Mouse (Mus musculus) liver (tissue): ENCODE measurements around the gene Ihh.

ENCODE experiments used
- DNase-seq: peaks from one replicate; pipeline ENCODE4 v3.0.0-alpha.2; 2020; ENCODE audit warnings: mixed read lengths

Gene Ihh

DNA sequence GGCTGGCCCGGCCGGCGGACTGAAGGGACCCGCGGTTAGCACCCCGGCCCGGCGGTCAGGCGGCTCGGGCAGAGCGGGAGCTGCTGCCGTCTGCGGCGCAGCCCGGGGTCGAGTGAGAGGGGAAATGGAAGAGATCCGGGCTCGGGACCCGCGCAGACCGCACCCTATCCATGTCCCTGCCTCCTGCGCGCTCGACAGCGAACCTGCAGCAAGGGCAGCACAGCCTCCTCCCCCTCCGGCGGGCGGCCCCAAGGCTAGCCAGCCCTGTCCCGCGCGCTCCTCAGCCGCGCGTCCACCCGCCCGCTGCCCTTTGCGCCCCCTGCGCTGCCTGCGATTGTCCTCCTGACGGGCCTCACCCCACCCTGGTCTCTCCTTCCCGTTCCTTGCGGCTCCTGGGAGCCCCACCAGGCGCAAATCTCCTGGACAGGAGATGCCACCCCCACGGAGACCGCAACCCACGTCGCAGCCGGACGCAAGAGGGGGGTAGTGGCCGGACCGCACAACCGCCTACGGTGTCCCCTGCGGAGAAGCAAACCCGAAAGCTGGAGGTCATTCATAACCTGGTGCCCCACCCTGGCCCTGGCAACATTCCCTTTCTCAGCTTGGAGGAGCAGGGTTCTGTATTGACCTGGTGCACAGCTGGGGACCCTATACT is at the start of gene Ihh:
Gene Ihh (minus strand): TSS at position 117 of the 655 bp plus-strand sequence.
- peak; percentile 64 for DNase-seq

DNA sequence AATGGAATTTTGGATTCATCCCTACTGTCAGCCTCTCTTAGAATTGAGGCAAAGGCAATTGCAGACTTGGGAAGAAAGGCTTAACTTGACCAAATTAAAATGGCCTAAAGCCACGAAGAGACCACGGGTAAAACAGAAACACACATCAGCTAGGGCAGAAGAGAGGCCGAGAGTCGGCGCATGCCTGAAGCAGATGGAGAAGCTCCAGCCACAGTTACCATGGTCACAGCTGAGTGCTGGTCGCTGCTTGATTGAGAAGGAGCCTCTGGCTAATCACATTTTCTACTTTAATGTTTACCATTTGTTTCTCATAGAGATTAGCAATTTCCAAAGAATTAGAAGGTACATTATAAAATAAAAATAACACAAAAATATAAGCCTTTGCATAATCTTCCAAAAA is 49.7 kb upstream of the Ihh start:
- no peak for DNase-seq

DNA sequence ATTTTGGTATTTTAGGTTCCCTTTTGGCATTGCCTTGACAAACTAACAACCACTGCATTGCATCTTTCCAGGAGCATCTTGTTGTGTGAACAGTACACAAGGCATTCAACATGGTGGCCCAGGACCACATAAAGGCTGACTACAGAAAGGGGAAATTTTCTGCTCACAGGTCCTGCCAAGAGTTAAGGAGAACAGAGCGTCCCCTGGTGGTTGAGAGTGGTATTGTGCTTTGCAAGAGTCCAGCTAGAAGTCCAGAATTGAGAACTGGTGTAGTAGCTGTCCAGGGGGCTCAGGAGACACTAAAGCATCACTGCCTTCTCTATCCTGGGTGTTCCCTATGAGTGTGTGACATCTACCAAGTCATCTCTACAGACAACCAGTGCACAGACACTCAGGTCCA is 49.0 kb upstream of the Ihh start:
- peak; percentile 60 for DNase-seq

DNA sequence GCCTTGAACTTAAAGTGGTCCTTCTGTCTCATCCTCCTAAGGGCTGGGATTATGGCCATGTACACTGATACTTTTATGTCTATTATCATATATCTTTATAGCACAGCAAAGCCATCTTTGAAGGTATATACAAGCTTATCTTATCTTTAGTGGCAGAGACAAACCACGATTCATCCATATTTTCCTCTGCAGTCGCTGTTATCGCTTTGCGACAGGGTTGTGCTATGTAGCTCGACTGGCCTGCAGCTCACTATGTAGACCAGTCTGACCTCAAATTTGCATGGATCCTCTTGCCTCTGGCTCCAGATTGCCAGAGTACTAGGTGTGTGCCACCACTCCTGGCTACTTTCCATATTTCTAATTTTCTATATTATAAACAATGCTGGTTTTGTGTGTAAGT is 47.7 kb upstream of the Ihh start:
- no peak for DNase-seq

DNA sequence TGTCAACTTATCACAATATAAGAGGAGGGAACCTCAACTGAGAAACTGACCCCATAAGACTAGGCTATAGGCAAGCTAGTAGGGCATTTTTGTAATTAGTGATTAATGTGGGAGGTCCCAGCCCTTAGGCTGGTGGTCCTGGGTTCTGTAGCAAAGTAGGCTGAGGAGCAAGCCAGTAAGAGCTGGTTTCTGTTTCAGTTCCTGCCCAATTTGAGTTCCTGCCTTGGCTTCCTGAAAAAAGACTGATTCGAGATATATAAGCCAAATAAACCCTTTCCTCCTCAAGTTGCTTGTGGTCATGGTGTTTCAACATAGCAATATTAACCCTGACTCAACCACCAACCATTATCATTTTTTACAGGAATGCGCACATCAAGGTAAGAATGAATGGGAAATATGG is 45.8 kb upstream of the Ihh start:
- no peak for DNase-seq

DNA sequence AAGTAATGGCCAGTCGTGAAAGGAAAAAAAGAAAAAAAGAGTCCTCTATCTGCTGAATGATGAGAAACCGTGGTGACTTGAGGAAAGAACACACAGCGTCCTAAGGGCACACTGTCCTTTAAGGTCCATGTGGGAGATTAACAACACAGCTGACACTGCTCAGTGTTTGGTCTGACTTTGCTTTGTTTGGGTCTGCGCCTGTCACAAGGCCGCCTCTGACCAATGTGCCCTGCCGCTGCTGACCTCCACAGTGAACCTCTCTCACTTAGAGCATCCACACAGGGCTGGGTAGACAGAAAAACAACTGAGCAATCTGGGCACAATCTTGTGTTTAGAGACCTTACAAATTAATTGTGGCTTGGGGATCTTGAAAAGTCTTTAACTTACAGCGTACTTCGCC is 25.5 kb upstream of the Ihh start:
- no peak for DNase-seq

DNA sequence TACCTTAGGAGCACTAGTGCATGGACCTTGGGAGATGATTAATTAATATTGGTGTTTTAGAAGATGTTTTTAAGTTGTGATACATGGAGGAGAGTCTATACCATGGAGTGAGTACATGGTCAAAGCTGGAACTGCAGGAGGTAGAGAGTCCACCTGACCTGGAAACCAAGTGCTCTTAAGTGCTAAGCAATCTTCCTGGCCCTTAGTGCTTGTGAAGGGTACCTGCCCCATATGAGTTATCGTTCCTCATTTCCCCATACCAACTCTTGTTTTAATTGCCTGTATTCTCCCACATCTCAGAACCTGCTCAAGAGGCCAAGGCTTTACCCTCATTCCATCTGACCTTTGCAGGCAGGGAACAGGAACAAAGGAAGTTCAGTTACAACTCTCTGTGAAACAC is 24.5 kb upstream of the Ihh start:
- DNase-seq: no peak

DNA sequence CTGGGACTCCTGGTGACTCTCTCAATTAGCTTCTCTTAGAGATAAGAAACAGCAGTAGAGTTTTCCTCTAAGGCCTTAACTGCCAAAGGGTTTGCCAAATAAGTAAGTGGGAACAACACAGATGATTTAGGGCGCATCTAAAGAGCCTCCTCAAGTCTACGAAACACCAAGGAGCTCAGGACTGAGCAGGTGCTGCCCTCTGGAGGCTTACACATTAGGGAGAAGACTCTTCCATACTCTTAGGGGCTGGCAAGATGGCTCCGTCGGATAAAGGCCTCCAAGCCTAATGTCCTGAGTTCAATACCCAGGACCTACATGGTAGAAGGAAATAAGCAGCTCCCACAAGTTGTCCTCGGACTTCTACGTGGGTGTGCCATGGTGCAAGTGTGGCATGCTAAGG is 22.1 kb upstream of the Ihh start:
- no peak for DNase-seq

DNA sequence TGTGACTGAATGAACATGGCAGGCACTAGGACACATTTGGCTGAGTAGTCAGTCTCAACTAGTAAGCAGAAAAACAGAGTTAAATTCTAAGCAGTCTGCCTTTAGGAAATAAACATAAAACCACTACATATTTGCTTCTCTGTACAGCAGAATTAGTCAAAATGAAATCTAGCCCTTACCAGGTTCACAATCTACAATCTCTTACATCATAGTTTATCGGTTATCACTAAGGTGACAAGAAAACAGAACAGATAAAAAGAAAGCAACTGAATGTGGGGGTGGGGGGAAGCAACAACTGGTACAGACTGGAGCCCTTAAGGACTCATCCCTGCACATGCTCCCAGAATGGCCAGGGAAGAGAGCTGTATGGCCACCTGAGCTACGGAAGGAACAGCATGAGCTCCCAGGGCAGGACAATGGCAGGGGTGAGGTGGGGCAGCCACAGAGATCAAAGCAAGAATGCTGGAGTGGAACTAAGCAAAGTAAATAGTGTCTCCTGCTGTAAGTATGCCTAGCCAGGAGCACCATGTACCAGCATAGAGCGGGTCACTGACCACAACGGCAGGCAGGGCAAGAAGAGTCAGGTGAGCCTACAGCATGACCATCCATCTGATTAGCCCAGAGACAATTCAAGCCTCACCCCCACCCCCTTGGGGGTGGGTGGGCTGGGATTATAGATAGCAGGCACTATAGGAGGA is 20.0 kb upstream of the Ihh start:
- DNase-seq: peak; percentile 26

DNA sequence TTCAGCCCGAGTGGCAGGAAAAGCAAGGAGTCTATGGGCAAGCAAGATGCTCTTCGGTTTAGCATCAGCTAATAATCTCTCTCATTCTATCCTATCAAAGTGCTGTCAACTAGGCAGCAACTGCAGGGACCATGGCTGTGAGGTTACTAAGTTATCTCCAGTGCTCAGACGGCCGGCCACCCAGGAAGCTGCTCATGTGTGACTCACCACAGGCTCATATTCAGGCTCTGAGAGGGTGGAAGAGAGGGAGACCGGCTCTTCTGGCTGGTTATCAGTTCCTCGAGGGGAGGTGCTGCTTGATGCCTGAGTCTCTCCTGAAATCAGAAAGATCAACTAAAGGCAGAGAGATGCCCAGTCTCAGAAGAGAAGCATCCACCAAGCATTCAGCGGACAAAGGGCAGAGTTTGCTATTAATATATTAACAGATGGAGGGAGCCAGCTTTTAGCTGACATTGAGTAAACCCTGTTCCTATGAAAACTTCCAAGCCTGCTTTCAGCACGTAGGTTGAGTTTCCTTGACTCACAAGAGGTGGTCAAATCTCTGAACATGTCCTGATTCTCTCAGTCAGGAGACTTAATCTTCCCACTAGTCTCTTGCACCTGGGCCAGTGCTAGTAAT is 16.6 kb upstream of the Ihh start:
- DNase-seq: no peak

DNA sequence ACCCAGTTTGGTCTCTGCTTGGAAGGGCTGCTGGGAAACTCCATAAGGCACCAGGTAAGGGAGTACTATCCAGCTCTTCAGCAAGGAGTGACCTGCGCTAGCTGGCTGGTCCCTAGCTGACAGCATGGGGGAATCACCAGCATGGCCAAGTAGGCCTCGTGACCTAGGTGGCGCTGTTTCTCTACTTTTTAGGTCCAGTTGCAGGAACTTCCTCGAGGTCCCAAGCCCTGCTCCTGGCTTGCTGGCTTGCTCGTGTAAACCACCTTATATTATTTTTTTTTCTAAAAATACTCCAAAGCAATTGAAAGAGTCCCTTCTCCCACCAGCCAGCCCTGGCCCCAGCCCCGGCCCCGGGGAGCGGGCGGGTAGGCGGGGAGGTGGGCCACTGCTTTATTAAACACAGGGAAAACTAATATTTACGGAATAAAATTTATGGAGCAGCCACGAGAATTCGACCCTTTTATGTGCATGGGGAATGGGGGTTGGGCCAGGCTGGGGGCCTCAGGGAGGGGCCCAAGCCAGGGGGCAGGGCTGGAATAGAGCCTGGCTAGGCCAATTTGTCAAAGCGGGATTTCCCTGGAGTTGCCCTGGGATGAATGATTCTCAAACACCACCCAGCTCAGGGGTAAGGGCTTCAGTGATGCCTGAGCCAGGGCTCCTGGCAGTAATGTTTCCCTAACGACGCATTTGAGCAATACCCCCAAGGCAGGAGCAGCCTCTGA is 13.2 kb upstream of the Ihh start:
- peak; percentile 77 for DNase-seq

DNA sequence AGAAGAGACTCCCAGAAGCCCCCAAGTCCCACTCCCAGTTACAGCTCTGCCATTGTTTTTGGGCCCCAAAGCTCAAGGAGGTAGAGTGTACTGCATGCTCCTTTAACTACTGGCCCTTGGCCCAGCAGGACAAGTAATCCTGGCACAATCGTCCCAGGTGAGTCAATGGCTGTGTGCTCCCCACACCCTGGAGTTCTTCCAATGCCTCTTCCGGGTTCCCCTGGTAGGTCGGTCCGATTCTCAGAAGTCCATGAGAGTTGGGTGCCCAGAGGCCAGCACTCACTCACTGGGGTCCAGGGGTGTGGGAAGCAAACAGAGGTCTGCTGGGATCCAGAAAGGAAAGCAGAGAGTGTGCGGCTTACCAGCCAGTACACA is 11.4 kb upstream of the Ihh start:
- DNase-seq: no peak

DNA sequence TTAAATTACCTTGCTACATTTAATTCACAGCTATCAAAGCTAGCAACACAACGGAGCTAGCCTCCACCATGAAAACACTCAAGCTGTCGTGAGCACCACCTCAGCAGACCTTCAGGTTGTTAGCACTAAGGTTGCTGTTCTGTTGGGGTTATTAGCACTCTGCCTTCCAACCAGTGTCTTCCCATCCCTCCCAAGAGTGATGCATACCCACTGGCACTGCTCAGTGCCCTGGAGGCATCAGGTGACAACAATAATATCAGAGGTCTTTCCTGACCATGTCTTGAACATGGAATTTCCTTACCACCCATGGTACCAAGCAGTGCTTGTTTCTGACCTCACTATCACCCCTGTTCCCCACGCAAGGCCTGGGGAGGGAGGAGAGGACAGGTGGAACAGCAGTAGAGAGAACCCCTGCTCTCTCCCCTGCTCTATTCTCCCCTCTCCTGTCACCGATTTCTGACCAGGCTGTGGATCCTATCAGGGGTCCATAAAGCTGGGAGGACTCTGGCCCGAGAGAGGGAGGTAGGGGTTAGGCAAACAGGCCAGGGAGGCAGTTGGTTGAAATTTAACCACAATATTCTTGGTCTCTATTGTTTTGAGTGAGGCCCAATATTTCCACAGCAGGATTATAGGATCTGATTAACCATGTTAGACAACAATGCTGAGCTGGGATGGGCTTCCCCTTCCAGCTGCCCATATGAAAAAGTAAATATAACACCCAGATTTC is 10.8 kb upstream of the Ihh start:
- DNase-seq: peak; percentile 30

DNA sequence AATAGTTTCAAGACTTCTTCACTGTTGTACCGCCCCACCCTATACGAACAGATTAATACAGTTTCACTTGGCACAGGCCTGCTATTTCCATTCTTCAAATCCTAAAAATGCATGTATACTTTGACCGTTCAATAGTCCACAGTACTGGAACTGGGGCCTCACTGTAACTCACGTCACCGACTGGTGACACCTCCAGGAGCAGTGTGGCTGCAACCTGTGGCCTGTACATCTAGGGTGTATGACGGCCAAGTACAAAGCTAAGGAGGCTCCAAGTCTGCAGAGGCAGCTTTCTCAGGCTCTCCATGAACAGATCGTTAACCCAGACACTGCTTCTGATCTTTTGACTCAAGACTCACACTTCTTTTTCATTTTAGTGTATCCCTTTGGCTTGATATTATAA is 10.2 kb upstream of the Ihh start:
- peak; percentile 11 for DNase-seq

DNA sequence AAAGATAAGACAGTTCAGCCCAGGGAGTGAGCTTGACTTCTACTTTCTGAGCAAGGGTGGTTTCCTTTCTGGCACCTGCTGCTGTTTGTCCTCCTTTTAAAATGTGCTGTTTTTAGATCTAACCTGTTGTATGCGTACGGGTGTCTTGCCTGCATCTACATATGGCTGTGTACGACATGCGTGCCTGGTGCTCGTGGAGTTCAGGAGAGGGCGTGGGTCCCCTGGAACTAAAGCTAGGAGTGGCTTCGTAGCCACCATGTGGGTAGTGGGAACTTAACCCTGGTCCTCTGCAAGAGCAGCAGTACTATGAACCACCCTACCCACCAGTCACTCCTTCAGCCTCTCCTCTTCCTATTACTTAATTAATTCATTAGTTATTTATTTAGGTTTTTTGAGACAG is 8.6 kb upstream of the Ihh start:
- DNase-seq: no peak

DNA sequence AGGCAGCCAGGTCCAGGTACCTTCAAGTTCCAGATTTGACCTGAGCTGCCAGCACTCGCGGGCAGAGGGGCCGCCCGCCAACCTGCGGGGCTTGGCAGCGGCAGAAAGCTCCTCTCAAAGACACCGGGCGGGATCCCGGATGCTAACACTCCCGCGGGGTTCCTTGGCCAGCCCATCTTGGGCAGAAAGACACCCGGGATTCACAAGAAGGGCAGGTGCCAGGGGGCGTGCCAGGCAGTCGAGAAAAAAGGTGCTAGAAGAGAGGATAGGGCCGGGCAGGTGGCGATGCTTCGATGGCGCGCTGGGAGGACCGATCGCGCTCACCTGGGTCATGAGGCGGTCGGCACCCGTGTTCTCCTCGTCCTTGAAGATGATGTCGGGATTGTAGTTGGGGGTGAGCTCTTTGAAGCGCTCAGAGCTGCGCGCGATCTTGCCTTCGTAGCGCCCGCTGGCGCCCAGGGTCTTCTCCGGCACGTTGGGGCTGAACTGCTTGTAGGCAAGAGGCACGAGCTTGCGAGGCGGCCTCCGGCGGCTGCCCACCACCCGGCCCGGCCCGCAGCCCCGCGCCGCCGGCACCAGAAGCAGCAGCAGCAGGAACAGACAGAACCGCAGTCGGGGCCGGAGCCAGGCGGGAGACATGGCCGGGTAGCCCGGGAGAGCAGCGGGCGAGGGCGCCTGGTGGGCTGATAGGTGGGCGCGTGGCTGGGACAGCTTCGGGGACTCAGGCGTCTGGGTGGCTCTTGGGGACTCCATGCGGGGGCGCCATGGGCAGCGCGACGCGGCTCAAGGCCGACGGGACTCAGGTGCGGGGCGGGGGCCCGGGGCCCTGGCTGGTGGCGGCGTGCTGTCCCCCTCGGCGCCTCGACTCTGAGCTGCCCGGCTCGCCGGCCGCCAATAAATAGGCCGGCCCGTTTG is 639 bp downstream of the Ihh start:
- no peak for DNase-seq

DNA sequence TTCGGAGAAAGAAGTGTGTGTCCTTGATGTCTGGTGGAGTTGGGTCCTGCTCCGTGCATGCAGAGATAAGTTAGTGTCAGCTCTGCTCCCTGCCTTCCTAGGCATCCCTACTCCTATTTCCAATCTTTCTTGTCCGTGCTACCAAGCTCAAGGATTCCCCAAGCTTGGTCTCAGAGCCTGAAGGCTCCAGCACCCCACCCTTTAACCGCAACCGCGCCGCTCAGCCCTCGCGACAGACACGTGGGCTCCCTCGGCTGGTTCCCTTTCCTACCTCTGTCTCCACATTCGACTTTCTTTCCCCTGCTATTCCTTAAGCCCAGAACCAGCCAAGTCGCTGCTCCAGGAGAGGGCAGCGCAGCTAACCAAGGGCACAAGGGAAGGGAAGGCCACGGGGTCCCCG is 1.4 kb downstream of the Ihh start:
- no peak for DNase-seq

DNA sequence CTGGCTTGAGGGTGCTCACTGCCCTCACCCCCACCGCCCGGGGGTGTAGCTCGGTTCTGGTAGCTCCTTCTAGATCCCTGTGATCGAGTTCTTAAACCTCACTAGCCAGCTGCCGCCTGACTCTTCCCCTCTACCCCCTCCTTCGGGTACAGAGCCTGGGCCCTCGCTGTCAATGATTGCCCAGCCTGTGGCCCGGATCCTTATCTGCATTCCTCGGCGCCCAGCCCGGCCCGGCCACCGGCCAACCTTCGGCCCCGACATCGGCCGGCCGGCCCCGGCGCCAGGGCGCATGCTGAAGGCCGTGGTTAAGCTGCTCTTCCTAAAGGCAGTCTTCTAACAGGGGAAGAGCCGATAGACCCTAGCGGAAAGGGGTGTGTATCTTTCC is 1.8 kb downstream of the Ihh start:
- peak; percentile 43 for DNase-seq

DNA sequence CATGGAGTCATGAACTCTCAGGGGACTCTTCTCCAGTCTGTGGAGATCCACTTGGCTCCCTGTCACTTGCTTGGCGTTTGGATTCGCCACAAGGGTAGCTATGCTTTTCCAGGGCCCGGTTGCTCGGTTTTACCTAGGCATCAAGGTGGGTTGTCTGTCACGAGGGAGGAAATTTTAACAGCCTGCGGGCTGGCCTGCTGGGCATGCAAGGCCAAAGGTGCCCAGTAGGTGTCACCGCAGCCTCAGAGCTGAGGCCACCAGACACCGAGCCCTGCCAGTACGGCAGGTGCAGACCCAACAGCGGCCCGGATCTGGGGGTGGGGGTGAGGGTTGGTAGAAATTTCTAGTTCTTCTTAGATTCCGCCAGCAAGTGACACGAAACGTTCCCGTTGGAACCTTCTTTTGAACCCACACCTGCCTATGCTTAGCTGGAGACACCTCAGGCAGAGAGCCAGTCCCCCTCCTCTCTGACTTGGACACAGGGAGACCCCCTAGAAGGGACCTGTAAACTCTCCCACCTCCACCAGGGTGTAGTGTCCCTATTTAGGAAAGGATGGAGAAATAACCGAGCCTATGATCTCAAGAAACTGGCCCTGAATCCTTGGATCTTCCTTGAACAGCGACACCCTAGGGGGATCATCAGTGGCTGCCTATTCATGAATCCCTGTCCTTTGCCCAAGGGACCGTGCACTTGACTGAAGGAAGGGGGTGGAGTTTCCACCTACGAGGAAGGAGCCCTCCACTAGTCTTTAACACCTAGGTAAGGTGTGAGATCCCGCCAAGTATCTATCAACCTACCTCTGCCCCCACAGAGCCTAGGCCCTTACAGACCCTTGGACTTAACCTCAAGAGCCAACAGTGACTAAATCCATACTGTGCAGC is 2.4 kb downstream of the Ihh start:
- peak; percentile 51 for DNase-seq

DNA sequence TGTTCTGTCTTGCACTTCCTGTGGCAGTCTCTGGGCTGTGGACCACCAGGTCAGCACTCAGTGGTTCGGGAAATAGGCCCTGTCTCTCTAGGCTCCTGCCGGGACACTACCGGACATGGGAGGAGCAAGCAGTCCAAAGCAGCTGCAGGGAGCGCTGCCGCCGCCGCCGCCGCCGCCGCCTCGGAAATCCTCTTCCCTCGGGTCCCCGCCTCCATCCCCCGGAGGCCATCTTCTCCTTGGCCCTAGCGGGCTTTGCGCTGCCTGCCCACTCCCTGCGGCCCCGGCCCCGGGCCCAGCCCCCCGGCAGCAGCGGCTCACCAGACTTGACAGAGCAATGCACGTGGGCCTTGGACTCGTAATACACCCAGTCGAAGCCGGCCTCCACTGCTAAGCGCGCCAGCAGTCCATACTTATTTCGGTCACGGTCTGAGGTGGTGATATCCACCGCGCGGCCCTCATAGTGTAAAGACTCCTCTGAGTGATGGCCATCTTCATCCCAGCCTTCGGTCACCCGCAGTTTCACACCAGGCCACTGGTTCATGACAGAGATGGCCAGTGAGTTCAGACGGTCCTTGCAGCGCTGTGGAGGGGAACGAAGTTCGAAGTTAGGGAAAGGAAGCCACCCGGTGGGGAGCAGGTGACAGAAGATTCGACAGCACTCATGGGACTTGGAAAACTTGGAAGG is 3.3 kb downstream of the Ihh start:
- no peak for DNase-seq
